Mouse (Mus musculus) small intestine, adult 2 months (tissue): ENCODE data around the gene Ptbp3. TPM values are rescaled to one million over a fixed set of nuclear protein-coding genes. Genes with fewer than 3 reads are reported as not detected.
"Not testable (repeated sequence)": the region's sequence is repeated elsewhere in the genome, so short reads cannot be mapped to it uniquely, and the experiment has no call there.

Experiments
- H3K27ac ChIP-seq: fragments of 200-500 bp; 2 replicates; pipeline ENCODE4 v1.5.1; 2012; ENCODE audit warnings: low read depth, low read length, control low read depth, inconsistent platforms; ENCODE audit not compliant: insufficient read depth
- H3K27me3 ChIP-seq: fragments of 200-500 bp; 2 replicates; pipeline ENCODE4 v1.6.1; 2012; ENCODE audit warnings: mild to moderate bottlenecking, moderate library complexity, low read length, inconsistent platforms; ENCODE audit not compliant: control insufficient read depth, insufficient read depth
- H3K36me3 ChIP-seq: fragments of 200-500 bp; 2 replicates; pipeline ENCODE4 v1.6.1; 2012; ENCODE audit warnings: mild to moderate bottlenecking, low read length, control low read depth, inconsistent platforms; ENCODE audit not compliant: control insufficient read depth, insufficient read depth
- H3K4me1 ChIP-seq: fragments of 200-500 bp; 2 replicates; pipeline ENCODE4 v1.6.1; 2012; ENCODE audit warnings: low read length, inconsistent platforms, mixed read lengths; ENCODE audit not compliant: control insufficient read depth, insufficient read depth, insufficient read length
- H3K4me3 ChIP-seq: fragments of 200-500 bp; 2 replicates; pipeline ENCODE4 v1.5.1; 2012; ENCODE audit warnings: low read depth, mild to moderate bottlenecking, control low read depth, inconsistent platforms, low read length, moderate library complexity
- CTCF ChIP-seq: fragments of 200-500 bp; IDR thresholded peaks from 2 replicates; pipeline ENCODE4 v1.5.1; 2012; ENCODE audit warnings: low read depth, mild to moderate bottlenecking, control low read depth, inconsistent platforms, low read length, moderate library complexity, mixed read lengths; ENCODE audit not compliant: insufficient replicate concordance, insufficient read length; ENCODE audit errors: extremely low read depth
- POLR2A ChIP-seq: fragments of 200-500 bp; IDR thresholded peaks from 2 replicates; pipeline ENCODE4 v1.6.1; 2012; ENCODE audit warnings: low read depth, mild to moderate bottlenecking, control low read depth, inconsistent platforms, low read length, moderate library complexity
- WGBS: fragments of 180-500 bp; shearing (Covaris S2); methylation state at CpG from one replicate; pipeline ENCODE4 v1.1.7; 2018; 5-methylcytosine and 5-hydroxymethylcytosine counted together
- polyA plus RNA-seq: library from polyadenylated mRNA; depleted of rRNA; stranded (reverse); fragments of >200 nt; gene quantifications from 2 replicates; pipeline ENCODE4 v1.2.3, GENCODE M21; 2012

The Ptbp3 gene
- polyA plus RNA-seq, 1 experiment, result 45.8 TPM

DNA sequence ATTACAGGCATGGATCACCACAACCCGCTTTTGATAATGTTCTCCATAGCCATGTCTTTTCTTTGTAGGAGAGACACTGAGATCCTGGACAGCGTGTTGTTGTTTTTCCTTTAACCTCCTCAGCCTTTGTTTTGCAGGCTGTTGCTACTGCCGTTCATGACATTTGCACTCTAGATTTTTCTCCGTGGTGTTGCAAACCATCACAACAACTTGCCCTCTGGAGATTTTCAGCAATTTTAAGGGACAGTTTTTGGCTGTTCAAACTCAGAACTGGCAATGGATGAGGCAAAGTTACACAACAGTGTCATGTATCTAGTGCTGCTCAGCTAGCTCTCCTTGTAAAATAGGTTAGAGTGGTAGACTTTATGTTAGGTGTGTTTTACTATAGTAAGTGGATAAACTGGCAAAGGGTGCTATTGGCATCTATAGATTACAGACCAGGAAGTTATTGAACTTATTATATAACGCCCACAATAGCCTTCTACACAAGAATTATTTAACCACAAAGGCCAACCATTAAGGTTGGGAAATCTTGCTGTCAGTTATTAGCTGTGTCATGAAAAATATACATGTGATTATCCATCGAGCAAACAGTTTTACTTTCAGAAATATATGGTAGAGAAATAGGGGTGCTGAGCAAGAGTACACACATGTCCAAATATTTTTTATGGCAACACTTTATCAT is 18.6 kb upstream of the Ptbp3 start:
- no peak for TF ChIP-seq POLR2A
- TF ChIP-seq CTCF, result no peak
- Histone ChIP-seq H3K4me1 (peaks cover 3% of the 10 kb centered on the region; the same call in 1 of the 2 replicates), H3K27ac (peak overlapping the region; percentile 33), H3K4me3 (no peak overlapping the region), H3K36me3 (no peaks in the 10 kb centered on the region), H3K27me3 (no peaks in the 10 kb centered on the region)
- WGBS, result 65% methylated on average over 6 of the region's 6 CpGs

- no peaks in the 10 kb centered on the region for H3K36me3 ChIP-seq
- no peaks in the 10 kb centered on the region for H3K27me3 ChIP-seq
- 74% methylated on average over 8 of the region's 8 CpGs for WGBS
- no peak overlapping the region for H3K27ac ChIP-seq
- peaks cover 3% of the 10 kb centered on the region; the same call in 1 of the 2 replicates for H3K4me1 ChIP-seq
- H3K4me3 ChIP-seq, result no peak overlapping the region
- TF ChIP-seq POLR2A, result no peak
- TF ChIP-seq CTCF, result no peak
Observed at GRCm38 (mm10) chr4:59565571-59566188, 16.5 kb upstream of the Ptbp3 start.

DNA sequence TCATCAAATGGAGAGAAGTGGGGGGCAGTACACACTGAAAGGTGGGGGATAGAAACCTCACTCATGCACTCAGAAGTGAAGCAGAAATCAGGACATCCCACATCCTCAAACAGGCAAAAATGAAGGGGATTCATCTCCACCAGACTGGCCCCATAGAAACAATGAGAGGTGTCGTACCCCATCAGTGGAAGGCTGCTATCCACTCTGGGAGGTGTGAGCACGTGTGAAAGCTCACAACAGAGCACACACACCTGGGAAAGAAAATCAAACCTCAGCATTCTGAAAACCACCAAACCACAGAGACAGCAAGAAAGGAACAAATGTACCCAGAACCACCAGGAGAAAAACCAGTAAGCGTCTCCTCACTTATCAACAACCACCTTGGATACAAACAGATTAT is 15.0 kb upstream of the Ptbp3 start:
- H3K4me3 ChIP-seq, result no peak overlapping the region
- H3K27me3 ChIP-seq, result no peaks in the 10 kb centered on the region
- no peaks in the 10 kb centered on the region for H3K36me3 ChIP-seq
- H3K27ac ChIP-seq, result no peak overlapping the region
- TF ChIP-seq POLR2A (no peak), CTCF (no peak)
- 83% methylated on average over 3 of the region's 3 CpGs for WGBS
- peaks cover 3% of the 10 kb centered on the region; the same call in 1 of the 2 replicates for H3K4me1 ChIP-seq

GRCm38 (mm10) chr4:59560141-59560540 is 11.0 kb upstream of the Ptbp3 start:
- no peak overlapping the region for H3K4me3 ChIP-seq
- WGBS, result 95% methylated on average over 6 of the region's 6 CpGs
- H3K4me1 ChIP-seq, result peaks cover 1% of the 10 kb centered on the region; the same call in 1 of the 2 replicates
- TF ChIP-seq POLR2A, result no peak
- TF ChIP-seq CTCF, result no peak
- no peak overlapping the region for H3K27ac ChIP-seq
- H3K27me3 ChIP-seq, result no peaks in the 10 kb centered on the region
- no peaks in the 10 kb centered on the region for H3K36me3 ChIP-seq

DNA sequence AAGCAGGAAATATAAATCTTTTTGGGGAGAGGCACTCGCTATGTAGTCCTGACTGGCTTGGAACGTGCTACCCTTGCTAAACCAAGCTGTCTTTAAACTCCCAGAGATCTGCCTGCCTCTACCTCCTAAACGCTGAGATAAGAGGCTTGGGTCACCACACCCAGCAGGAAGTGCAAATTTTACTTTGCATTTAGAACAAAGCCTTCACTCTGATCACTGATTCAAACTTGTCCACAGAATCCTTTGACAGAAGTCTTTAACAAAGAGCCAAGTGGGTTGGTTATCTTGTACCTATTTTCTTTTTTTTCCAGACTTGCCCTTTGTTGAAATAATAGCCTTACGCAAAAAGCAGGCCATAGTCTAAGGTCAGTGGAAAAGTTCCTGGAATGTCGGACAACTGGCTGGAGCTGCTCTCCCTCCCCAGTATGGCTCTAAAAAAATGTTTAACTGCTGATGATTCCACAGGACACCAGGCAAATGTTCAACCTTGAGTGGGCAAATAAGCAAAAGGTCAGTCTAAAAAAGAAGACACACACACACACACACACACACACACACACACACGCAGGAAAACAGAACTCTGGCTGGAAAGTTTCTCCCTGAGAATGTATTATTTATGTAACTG is 9.0 kb upstream of the Ptbp3 start:
- 65% methylated on average over 6 of the region's 6 CpGs for WGBS
- TF ChIP-seq CTCF (no peak), POLR2A (no peak)
- no peak overlapping the region for H3K4me3 ChIP-seq
- H3K4me1 ChIP-seq, result peaks cover 4% of the 10 kb centered on the region; the same call in 1 of the 2 replicates
- H3K27ac ChIP-seq, result no peak overlapping the region
- H3K36me3 ChIP-seq, result no peaks in the 10 kb centered on the region
- no peaks in the 10 kb centered on the region for H3K27me3 ChIP-seq

DNA sequence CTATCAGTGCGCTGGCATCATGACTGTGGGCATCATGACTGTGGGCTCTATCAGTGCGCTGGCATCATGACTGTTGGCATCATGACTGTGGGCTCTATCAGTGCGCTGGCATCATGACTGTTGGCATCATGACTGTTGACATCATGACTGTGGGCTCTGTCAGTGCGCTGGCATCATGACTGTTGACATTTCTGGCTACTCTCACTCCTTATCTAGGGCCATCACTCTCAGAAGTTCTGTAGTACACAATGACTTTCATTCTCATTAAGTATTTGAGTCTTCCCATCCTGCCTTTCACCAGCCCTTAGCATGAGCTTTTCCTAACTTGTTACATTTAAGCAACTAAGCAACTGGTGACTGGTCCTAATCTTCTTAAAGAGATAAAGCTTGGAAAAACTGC is 8.2 kb upstream of the Ptbp3 start:
- not testable (repeated sequence) for H3K27me3 ChIP-seq, H3K4me3 ChIP-seq, H3K4me1 ChIP-seq, H3K27ac ChIP-seq, H3K36me3 ChIP-seq
- 98% methylated on average over 4 of the region's 4 CpGs for WGBS

- no peaks in the 10 kb centered on the region for H3K27me3 ChIP-seq
Observed at GRCm38 (mm10) chr4:59555177-59555576, 6.0 kb upstream of the Ptbp3 start.

More at GRCm38 (mm10) chr4:59555177-59555576, 6.0 kb upstream of the Ptbp3 start:
- Histone ChIP-seq H3K4me3 (no peak overlapping the region), H3K27ac (no peak overlapping the region), H3K4me1 (peaks cover 12% of the 10 kb centered on the region; the same call in 1 of the 2 replicates), H3K36me3 (no peaks in the 10 kb centered on the region)
- TF ChIP-seq POLR2A, result no peak
- no peak for TF ChIP-seq CTCF
